Mouse (Mus musculus) lung, postnatal 0 days (tissue): ENCODE data around the gene Tpd52l2.

Experiments used
- CTCF ChIP-seq: IDR thresholded peaks from 2 replicates; pipeline ENCODE4 v1.5.1; 2016; ENCODE audit warnings: antibody characterized with exemption, mild to moderate bottlenecking
- EP300 ChIP-seq: IDR thresholded peaks from 2 replicates; pipeline ENCODE4 v1.6.1; 2016; ENCODE audit warnings: antibody characterized with exemption, mild to moderate bottlenecking, control low read depth

GRCm38 (mm10) chr2:181520118-181520935 is 23.4 kb downstream of the Tpd52l2 start, which contains the start of gene Dnajc5:
- no peak for TF ChIP-seq CTCF
- no peak for TF ChIP-seq EP300
